Mouse (Mus musculus): ENCODE data around the gene Vsig2. TPM values are rescaled to one million over a fixed set of nuclear protein-coding genes. Genes with fewer than 3 reads are reported as not detected.

The Vsig2 gene
- 6.1 and 10.3 TPM in 2 replicates for polyA plus RNA-seq (2015; fragmentation: Nextera tagmentation; extraction: Ambion mirVana)

DNA sequence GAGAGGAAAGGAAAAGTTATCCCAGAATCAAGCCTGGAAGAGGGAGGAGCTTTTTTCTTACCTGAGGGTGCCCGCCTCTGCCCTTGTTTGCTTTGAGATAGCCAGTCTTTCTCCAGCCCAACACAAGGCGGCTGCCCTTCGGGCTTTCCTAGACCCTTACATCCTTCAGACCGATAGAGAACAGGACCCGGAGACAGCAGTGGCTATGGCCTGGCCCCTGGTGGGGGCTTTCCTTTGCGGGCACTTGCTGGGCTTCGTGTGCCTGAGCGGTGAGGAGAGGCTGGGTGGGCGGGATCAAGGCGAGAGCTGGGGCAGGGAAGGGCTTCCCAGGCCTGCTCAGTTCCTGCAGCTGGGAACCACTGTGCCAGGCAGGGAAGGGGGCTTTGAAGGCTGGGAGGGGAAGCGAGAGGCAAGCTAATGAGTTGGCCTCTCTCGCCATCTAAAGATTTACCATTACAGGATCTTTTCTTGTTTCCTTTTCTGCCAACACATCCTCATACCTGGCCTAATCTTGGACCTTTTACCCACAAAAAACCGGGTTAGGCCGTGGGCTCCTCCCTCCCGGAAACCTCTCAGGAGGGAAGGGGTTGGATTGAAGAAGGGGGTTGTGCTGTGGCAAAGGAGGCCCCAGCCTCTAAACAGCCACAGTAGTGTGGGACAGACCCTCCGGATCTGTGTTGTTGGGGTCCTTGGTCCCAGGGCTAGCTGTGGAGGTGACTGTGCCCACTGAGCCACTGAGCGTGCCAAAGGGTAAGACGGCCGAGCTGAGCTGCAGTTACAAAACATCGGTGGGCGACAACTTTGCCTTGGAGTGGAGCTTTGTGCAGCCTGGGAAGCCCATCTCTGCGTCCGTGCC, at the start of gene Vsig2:
TSS of gene Vsig2 (plus strand) at position 86 of the 856 bp plus-strand sequence.
- Histone ChIP-seq H3K9ac (ENCODE audit: low read depth, low read length) (no peak within 1 kb of the TSS), H3K27ac (ENCODE audit: low read depth, low read length) (no peak within 1 kb of the TSS), H3K4me2 (replicated peaks; ENCODE audit: low read depth) (peak within 1 kb of the TSS; percentile 43; the same call in 1 of the 2 replicates)

DNA sequence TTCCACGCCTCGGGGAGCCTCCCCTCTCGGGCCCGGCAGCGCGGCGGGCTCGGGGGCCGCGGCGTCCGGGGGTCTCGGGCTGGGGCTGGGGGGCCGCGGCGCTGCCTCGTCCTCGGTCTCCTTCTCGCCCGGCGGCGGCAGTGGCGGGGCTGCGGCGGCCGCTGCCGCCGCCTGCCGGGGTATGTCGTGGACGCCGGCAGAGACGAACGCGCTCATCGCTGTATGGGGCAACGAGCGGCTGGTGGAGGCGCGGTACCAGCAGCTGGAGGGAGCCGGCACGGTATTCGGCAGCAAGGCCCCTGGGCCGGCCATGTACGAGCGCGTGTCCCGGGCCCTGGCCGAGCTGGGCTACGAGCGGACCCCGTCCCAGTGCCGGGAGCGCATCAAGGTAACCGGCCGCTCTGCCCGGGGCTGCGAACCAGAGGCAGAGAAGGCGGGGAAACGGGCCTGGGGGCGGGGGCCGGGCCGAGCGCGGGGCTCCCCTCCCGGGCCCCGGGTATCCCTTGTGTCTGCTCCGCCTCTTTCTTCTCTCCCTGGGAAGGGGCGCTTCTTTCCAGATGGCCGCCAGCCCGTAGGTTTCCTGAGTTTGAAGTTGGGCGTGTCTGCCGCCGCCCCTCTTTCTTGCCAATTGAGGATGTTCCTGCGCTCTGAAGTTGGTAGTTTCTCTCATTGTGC, 49.5 kb upstream of the Vsig2 start:
- under 1% methylated on average over 49 of the region's 75 CpGs for WGBS
- H3K36me3 ChIP-seq (ENCODE audit: control insufficient read depth, insufficient read depth), result no peaks in the 10 kb centered on the region
- H3K4me3 ChIP-seq (ENCODE audit: low read depth, low read length), result peak overlapping the region; percentile 100
- peak overlapping the region; percentile 99 for H3K27ac ChIP-seq (ENCODE audit: low read depth, low read length)
- H3K4me1 ChIP-seq (replicated peaks; ENCODE audit: control insufficient read depth, insufficient read depth, low read length), result no peaks in the 10 kb centered on the region; the same call in 1 of the 2 replicates
- peak overlapping the region; percentile 95 for H3K4me2 ChIP-seq (replicated peaks; ENCODE audit: low read depth)
- no peaks in the 10 kb centered on the region for H3K27me3 ChIP-seq (replicated peaks; ENCODE audit: control insufficient read depth, insufficient read depth, low read length)
- H3K9me3 ChIP-seq (ENCODE audit: control insufficient read depth), result no peaks in the 10 kb centered on the region
- ATAC-seq, result peak; percentile 66
- peak overlapping the region; percentile 91 for H3K9ac ChIP-seq (ENCODE audit: low read depth, low read length)
- TF ChIP-seq CTCF (IDR thresholded peaks at IDR 0.05; ENCODE audit: low read depth), result no peak

More for the DNA sequence above, at the start of gene Vsig2:
- Histone ChIP-seq H3K27me3 (replicated peaks; ENCODE audit: control insufficient read depth, insufficient read depth, low read length) (no peaks in the 10 kb centered on the region), H3K4me3 (ENCODE audit: low read depth, low read length) (no peak within 1 kb of the TSS), H3K4me1 (replicated peaks; ENCODE audit: control insufficient read depth, insufficient read depth, low read length) (no peaks in the 10 kb centered on the region), H3K36me3 (ENCODE audit: control insufficient read depth, insufficient read depth) (peaks cover 3% of the 10 kb centered on the region; the same call in 1 of the 2 replicates), H3K9me3 (ENCODE audit: control insufficient read depth) (no peaks in the 10 kb centered on the region)
- no peak for ATAC-seq
- 52% methylated on average over 23 of the region's 23 CpGs for WGBS
- no peak for TF ChIP-seq CTCF (IDR thresholded peaks at IDR 0.05; ENCODE audit: low read depth)

DNA sequence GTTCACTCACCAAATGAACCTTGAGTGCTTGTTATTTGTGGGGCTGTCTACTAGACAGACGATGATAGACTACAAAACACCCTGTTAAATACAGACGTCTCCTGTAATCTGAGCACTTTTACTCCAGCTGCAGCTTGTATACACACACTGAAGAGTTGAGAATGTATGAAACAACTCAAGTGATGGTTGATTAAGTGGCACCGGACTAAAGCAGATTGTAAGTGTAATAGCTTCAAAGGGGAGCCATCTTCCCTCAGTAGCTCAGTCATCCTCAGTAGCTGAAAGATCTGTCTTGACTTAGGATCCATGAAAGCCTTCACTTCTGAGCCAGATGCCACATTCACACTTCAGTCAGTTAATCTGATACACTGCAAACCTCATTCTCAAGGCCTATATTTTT, 43.3 kb upstream of the Vsig2 start:
- WGBS, result 66% methylated on average over 3 of the region's 3 CpGs
- Histone ChIP-seq H3K9me3 (ENCODE audit: control insufficient read depth) (no peaks in the 10 kb centered on the region), H3K27ac (ENCODE audit: low read depth, low read length) (no peak overlapping the region), H3K4me2 (replicated peaks; ENCODE audit: low read depth) (no peak overlapping the region), H3K36me3 (ENCODE audit: control insufficient read depth, insufficient read depth) (no peaks in the 10 kb centered on the region), H3K4me1 (replicated peaks; ENCODE audit: control insufficient read depth, insufficient read depth, low read length) (0 out of 2 replicates have a peak, but pooled peaks cover 4% of the 10 kb centered on the region), H3K4me3 (ENCODE audit: low read depth, low read length) (no peak overlapping the region), H3K9ac (ENCODE audit: low read depth, low read length) (no peak overlapping the region), H3K27me3 (replicated peaks; ENCODE audit: control insufficient read depth, insufficient read depth, low read length) (no peaks in the 10 kb centered on the region)
- no peak for TF ChIP-seq CTCF (IDR thresholded peaks at IDR 0.05; ENCODE audit: low read depth)
- no peak for ATAC-seq

DNA sequence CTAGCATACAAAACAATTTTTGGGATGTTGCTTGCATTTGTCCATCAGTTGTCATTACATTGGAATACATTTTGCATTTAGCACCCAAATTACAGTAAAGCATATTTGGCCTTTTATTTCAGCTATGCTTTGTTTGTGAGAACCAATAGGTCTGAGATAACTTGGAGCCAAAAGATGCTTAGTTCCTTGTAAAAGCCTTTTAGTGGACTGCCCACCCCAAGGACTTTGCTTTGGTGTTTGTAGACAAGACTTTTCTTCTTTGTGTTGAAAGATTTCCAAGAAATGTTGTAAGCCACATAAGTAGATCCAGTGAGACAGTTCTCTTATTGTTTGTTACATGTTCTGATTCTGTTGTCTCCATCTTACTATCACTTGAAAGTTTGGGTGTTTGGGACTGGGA, 42.7 kb upstream of the Vsig2 start:
- no peak for ATAC-seq
- Histone ChIP-seq H3K36me3 (ENCODE audit: control insufficient read depth, insufficient read depth) (no peaks in the 10 kb centered on the region), H3K27me3 (replicated peaks; ENCODE audit: control insufficient read depth, insufficient read depth, low read length) (no peaks in the 10 kb centered on the region), H3K27ac (ENCODE audit: low read depth, low read length) (no peak overlapping the region), H3K4me3 (ENCODE audit: low read depth, low read length) (no peak overlapping the region), H3K9me3 (ENCODE audit: control insufficient read depth) (no peaks in the 10 kb centered on the region), H3K4me2 (replicated peaks; ENCODE audit: low read depth) (no peak overlapping the region), H3K9ac (ENCODE audit: low read depth, low read length) (no peak overlapping the region), H3K4me1 (replicated peaks; ENCODE audit: control insufficient read depth, insufficient read depth, low read length) (0 out of 2 replicates have a peak, but pooled peaks cover 4% of the 10 kb centered on the region)
- no peak for TF ChIP-seq CTCF (IDR thresholded peaks at IDR 0.05; ENCODE audit: low read depth)

DNA sequence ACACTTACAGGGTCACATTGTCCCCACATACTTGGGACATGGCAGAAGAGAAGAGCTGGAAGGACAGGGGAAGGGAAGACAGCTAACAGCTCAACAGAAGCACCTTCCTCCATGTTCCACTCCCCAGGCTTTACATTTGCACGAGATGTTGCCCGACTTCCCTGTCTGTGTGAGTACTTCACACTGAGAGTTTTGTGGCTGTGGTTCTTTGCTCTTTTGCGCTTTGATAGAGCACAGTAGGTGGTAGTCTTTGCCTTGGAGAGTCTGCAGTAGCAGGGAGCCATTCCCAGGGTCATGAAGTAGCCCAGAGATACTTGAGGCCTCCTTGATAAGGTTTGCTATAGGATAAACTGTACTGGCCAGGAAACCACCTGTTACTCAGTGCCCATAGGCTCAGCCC, 38.9 kb upstream of the Vsig2 start:
- H3K4me1 ChIP-seq (replicated peaks; ENCODE audit: control insufficient read depth, insufficient read depth, low read length), result 0 out of 2 replicates have a peak, but pooled peaks cover 4% of the 10 kb centered on the region
- no peaks in the 10 kb centered on the region for H3K27me3 ChIP-seq (replicated peaks; ENCODE audit: control insufficient read depth, insufficient read depth, low read length)
- H3K36me3 ChIP-seq (ENCODE audit: control insufficient read depth, insufficient read depth), result no peaks in the 10 kb centered on the region
- no peaks in the 10 kb centered on the region for H3K9me3 ChIP-seq (ENCODE audit: control insufficient read depth)
- ATAC-seq, result no peak
- H3K9ac ChIP-seq (ENCODE audit: low read depth, low read length), result no peak overlapping the region
- no peak overlapping the region for H3K4me2 ChIP-seq (replicated peaks; ENCODE audit: low read depth)
- no peak overlapping the region for H3K27ac ChIP-seq (ENCODE audit: low read depth, low read length)
- no peak for TF ChIP-seq CTCF (IDR thresholded peaks at IDR 0.05; ENCODE audit: low read depth)
- H3K4me3 ChIP-seq (ENCODE audit: low read depth, low read length), result no peak overlapping the region
- 81% methylated on average over 3 of the region's 3 CpGs for WGBS

DNA sequence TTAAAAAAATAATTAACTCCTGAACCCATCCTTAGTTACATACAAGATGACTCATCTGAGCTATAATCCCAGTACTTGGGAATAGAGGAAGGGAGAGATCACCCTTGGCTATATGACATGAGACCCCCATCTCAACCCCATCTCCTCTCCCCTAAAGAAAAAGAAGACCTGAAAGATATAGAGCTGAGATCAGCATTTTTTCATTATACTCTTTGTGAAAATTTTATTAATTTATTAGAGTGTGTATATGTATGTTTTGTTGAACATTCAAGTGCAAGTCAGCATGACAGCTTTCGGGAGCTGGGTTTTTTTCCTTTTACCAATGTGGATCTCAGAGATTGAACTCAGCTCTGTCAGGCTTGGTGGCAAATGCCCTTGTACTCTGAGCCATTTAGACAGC, 37.9 kb upstream of the Vsig2 start:
- 100% methylated on average over 1 of the region's 1 CpGs for WGBS
- Histone ChIP-seq H3K4me3 (ENCODE audit: low read depth, low read length) (no peak overlapping the region), H3K36me3 (ENCODE audit: control insufficient read depth, insufficient read depth) (no peaks in the 10 kb centered on the region), H3K9ac (ENCODE audit: low read depth, low read length) (no peak overlapping the region), H3K27ac (ENCODE audit: low read depth, low read length) (no peak overlapping the region), H3K9me3 (ENCODE audit: control insufficient read depth) (no peaks in the 10 kb centered on the region), H3K27me3 (replicated peaks; ENCODE audit: control insufficient read depth, insufficient read depth, low read length) (no peaks in the 10 kb centered on the region), H3K4me2 (replicated peaks; ENCODE audit: low read depth) (no peak overlapping the region), H3K4me1 (replicated peaks; ENCODE audit: control insufficient read depth, insufficient read depth, low read length) (0 out of 2 replicates have a peak, but pooled peaks cover 4% of the 10 kb centered on the region)
- no peak for TF ChIP-seq CTCF (IDR thresholded peaks at IDR 0.05; ENCODE audit: low read depth)
- ATAC-seq, result no peak
